Mouse (Mus musculus): ENCODE measurements around the gene Add1. TPM values are rescaled to one million over a fixed set of nuclear protein-coding genes. Genes with fewer than 3 reads are reported as not detected.

Gene Add1
- total and polyA plus RNA-seq, 2 experiments from 2014 or later = 104 to 246 TPM

- no peaks in the 10 kb centered on the region for H3K27me3 ChIP-seq (ENCODE audit: control insufficient read depth, insufficient read depth, low read length)
- no peak overlapping the region for H3K4me3 ChIP-seq (ENCODE audit: low read depth, low read length)
- H3K4me1 ChIP-seq (ENCODE audit: control insufficient read depth, insufficient read depth) = peaks cover 9% of the 10 kb centered on the region; the same call in 1 of the 2 replicates
- no peak overlapping the region for H3K4me2 ChIP-seq (ENCODE audit: low read depth, low read length)
- DNase-seq (ENCODE audit: low spot score) = no peak
- ATAC-seq (ENCODE audit: insufficient read depth, low read depth) = no peak
- H3K9me3 ChIP-seq (replicated peaks; ENCODE audit: control insufficient read depth, low read length) = no peaks in the 10 kb centered on the region
- 85% methylated on average over 4 of the region's 4 CpGs for WGBS
- no peak overlapping the region for H3K27ac ChIP-seq (ENCODE audit: low read depth)
- H3K9ac ChIP-seq (replicated peaks; ENCODE audit: low read depth, low read length) = no peak overlapping the region
- no peak for TF ChIP-seq EP300 (IDR thresholded peaks at IDR 0.05; ENCODE audit: low read depth)
- no peak for TF ChIP-seq CTCF (IDR thresholded peaks at IDR 0.05; ENCODE audit: low read depth)
- peaks cover 11% of the 10 kb centered on the region for H3K36me3 ChIP-seq (replicated peaks; ENCODE audit: control insufficient read depth, insufficient read depth, low read length)
Measured at GRCm38 (mm10) chr5:34661909-34662308, 88.4 kb downstream of the Add1 start.

DNA sequence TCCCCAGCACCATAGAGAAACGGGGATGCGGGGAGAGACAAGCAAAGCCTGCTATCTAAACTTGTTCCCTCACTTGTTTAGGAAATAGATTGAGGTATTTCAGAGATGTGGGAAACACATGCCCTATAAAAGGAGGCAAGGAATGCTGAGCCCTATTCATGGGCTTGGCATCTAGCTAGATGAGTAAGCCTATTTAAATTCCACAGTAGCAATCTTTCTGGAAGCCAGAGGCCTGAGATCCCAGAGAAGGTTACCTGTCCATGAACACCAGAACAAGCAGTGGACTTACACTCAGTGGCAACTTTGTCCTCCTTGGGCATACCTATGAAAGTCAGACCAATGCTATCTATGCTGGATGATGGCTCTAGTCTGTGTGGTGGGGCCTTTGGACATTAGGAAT is 89.8 kb downstream of the Add1 start:
- H3K36me3 ChIP-seq (replicated peaks; ENCODE audit: control insufficient read depth, insufficient read depth, low read length) = 0 out of 2 replicates have a peak, but pooled peaks cover 5% of the 10 kb centered on the region
- H3K9ac ChIP-seq (replicated peaks; ENCODE audit: low read depth, low read length) = no peak overlapping the region
- DNase-seq (ENCODE audit: low spot score) (no peak), ATAC-seq (ENCODE audit: insufficient read depth, low read depth) (no peak)
- H3K9me3 ChIP-seq (replicated peaks; ENCODE audit: control insufficient read depth, low read length) = no peaks in the 10 kb centered on the region
- no peak overlapping the region for H3K27ac ChIP-seq (ENCODE audit: low read depth)
- no peak overlapping the region for H3K4me2 ChIP-seq (ENCODE audit: low read depth, low read length)
- H3K4me3 ChIP-seq (ENCODE audit: low read depth, low read length) = no peak overlapping the region
- no peaks in the 10 kb centered on the region for H3K27me3 ChIP-seq (ENCODE audit: control insufficient read depth, insufficient read depth, low read length)
- 65% methylated on average over 2 of the region's 2 CpGs for WGBS
- TF ChIP-seq EP300 (IDR thresholded peaks at IDR 0.05; ENCODE audit: low read depth) (no peak), CTCF (IDR thresholded peaks at IDR 0.05; ENCODE audit: low read depth) (no peak)
- peaks cover 9% of the 10 kb centered on the region; the same call in 1 of the 2 replicates for H3K4me1 ChIP-seq (ENCODE audit: control insufficient read depth, insufficient read depth)

DNA sequence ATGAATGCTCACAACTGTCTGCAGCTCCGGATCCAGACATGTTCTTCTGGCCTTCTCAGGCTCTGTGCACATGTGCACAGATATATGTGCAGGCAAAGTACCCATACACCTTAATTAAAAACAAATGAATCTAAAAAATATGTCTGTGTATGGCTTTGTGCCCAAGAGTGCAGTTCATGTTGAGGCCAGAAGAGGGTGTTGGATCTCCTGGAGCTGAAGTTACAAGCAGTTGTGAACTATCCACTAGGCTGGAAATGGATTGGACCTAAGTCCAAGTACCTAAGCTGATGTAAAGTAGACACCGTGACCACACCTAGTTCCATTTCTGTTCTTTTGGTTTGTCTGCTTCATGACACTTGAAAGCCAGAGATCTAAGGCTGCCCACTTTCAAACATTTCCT is 96.0 kb downstream of the Add1 start:
- Histone ChIP-seq H3K36me3 (replicated peaks; ENCODE audit: control insufficient read depth, insufficient read depth, low read length) (0 out of 2 replicates have a peak, but pooled peaks cover 13% of the 10 kb centered on the region), H3K4me3 (ENCODE audit: low read depth, low read length) (no peak overlapping the region), H3K9me3 (replicated peaks; ENCODE audit: control insufficient read depth, low read length) (no peaks in the 10 kb centered on the region), H3K4me1 (ENCODE audit: control insufficient read depth, insufficient read depth) (no peaks in the 10 kb centered on the region), H3K9ac (replicated peaks; ENCODE audit: low read depth, low read length) (no peak overlapping the region), H3K4me2 (ENCODE audit: low read depth, low read length) (no peak overlapping the region), H3K27me3 (ENCODE audit: control insufficient read depth, insufficient read depth, low read length) (no peaks in the 10 kb centered on the region), H3K27ac (ENCODE audit: low read depth) (no peak overlapping the region)
- DNase-seq (ENCODE audit: low spot score) (no peak), ATAC-seq (ENCODE audit: insufficient read depth, low read depth) (no peak)
- TF ChIP-seq CTCF (IDR thresholded peaks at IDR 0.05; ENCODE audit: low read depth) = peak; percentile 18; the same call in 1 of the 2 replicates
- TF ChIP-seq EP300 (IDR thresholded peaks at IDR 0.05; ENCODE audit: low read depth) = no peak
- 79% methylated on average over 2 of the region's 2 CpGs for WGBS

DNA sequence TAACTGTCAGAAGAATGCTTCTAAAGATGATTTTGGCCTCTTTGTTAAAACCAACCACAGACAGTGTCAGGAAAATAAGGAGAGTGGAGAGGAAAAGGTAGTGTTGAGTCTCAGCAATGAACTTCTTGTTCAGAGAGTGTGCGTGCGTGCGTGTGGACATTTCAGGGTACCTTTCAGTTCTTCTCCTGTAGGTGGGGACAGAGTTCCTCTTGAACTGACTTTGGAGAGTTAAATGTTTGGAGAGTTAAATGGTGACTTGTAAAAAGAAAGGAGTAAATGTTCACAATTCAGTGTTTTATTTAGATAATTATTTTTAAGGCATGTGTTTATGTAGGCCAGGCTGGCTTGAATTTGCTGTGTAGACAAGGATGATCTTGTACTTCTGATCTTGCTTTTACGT is 96.8 kb downstream of the Add1 start:
- 89% methylated on average over 4 of the region's 4 CpGs for WGBS
- ATAC-seq (ENCODE audit: insufficient read depth, low read depth) = no peak

More for the DNA sequence above, 96.8 kb downstream of the Add1 start:
- peak; percentile 35 for TF ChIP-seq CTCF (IDR thresholded peaks at IDR 0.05; ENCODE audit: low read depth)
- TF ChIP-seq EP300 (IDR thresholded peaks at IDR 0.05; ENCODE audit: low read depth) = no peak
- 0 out of 2 replicates have a peak, but pooled peaks cover 9% of the 10 kb centered on the region for H3K36me3 ChIP-seq (replicated peaks; ENCODE audit: control insufficient read depth, insufficient read depth, low read length)
- no peaks in the 10 kb centered on the region for H3K9me3 ChIP-seq (replicated peaks; ENCODE audit: control insufficient read depth, low read length)
- no peaks in the 10 kb centered on the region for H3K27me3 ChIP-seq (ENCODE audit: control insufficient read depth, insufficient read depth, low read length)
- DNase-seq (ENCODE audit: low spot score) = no peak
- no peak overlapping the region for H3K4me2 ChIP-seq (ENCODE audit: low read depth, low read length)
- H3K4me3 ChIP-seq (ENCODE audit: low read depth, low read length) = no peak overlapping the region
- H3K9ac ChIP-seq (replicated peaks; ENCODE audit: low read depth, low read length) = no peak overlapping the region
- H3K27ac ChIP-seq (ENCODE audit: low read depth) = no peak overlapping the region
- H3K4me1 ChIP-seq (ENCODE audit: control insufficient read depth, insufficient read depth) = no peaks in the 10 kb centered on the region

Small RNA genes within 50 kb of the gene (microRNA-seq; reads per million reads assigned to microRNA genes)
- 0.54 reads per million for gene Mir7036b

Other genes starting within 250 kb of the Add1 start
- gene Rnf4, start 237.4 kb upstream of the Add1 start, total RNA-seq (2014; rRNA removed; ENCODE audit: low replicate concordance) = 82.5 and 85.8 TPM in 2 replicates
- 55.3 and 61.1 TPM in 2 replicates for gene Rnf4, start 237.4 kb upstream of the Add1 start, polyA plus RNA-seq (2015; fragmentation: Nextera tagmentation; extraction: Ambion mirVana)
- 31.0 and 44.3 TPM in 2 replicates for gene Fam193a, start 203.7 kb upstream of the Add1 start, total RNA-seq (2014; rRNA removed; ENCODE audit: low replicate concordance)
- gene Fam193a, start 203.7 kb upstream of the Add1 start, polyA plus RNA-seq (2015; fragmentation: Nextera tagmentation; extraction: Ambion mirVana) = 5.4 TPM in 2 replicates
- 11.9 and 15.3 TPM in 2 replicates for gene Tnip2, start 59.7 kb upstream of the Add1 start, total RNA-seq (2014; rRNA removed; ENCODE audit: low replicate concordance)
- 9.1 and 11.9 TPM in 2 replicates for gene Tnip2, start 59.7 kb upstream of the Add1 start, polyA plus RNA-seq (2015; fragmentation: Nextera tagmentation; extraction: Ambion mirVana)
- 5.3 and 8.2 TPM in 2 replicates for gene Sh3bp2, start 47.8 kb upstream of the Add1 start, total RNA-seq (2014; rRNA removed; ENCODE audit: low replicate concordance)
- gene Sh3bp2, start 47.8 kb upstream of the Add1 start, polyA plus RNA-seq (2015; fragmentation: Nextera tagmentation; extraction: Ambion mirVana) = 1.5 and 1.6 TPM in 2 replicates
- 31.0 and 45.7 TPM in 2 replicates for gene Mfsd10, start 63.5 kb downstream of the Add1 start, total RNA-seq (2014; rRNA removed; ENCODE audit: low replicate concordance)
- gene Mfsd10, start 63.5 kb downstream of the Add1 start, polyA plus RNA-seq (2015; fragmentation: Nextera tagmentation; extraction: Ambion mirVana) = 29.9 and 30.4 TPM in 2 replicates
- 1.2 and 66.6 TPM in 2 replicates for gene Nop14, start 86.5 kb downstream of the Add1 start, total RNA-seq (2014; rRNA removed; ENCODE audit: low replicate concordance)
- 10.6 and 11.1 TPM in 2 replicates for gene Nop14, start 86.5 kb downstream of the Add1 start, polyA plus RNA-seq (2015; fragmentation: Nextera tagmentation; extraction: Ambion mirVana)
- 2.0 TPM in 1 of 2 replicates, not detected in the other for gene Grk4, start 86.7 kb downstream of the Add1 start, total RNA-seq (2014; rRNA removed; ENCODE audit: low replicate concordance)
- gene Grk4, start 86.7 kb downstream of the Add1 start, polyA plus RNA-seq (2015; fragmentation: Nextera tagmentation; extraction: Ambion mirVana) = 1.4 and 2.7 TPM in 2 replicates
- gene Htt, start 188.1 kb downstream of the Add1 start, total RNA-seq (2014; rRNA removed; ENCODE audit: low replicate concordance) = 16.1 and 16.9 TPM in 2 replicates
- gene Htt, start 188.1 kb downstream of the Add1 start, polyA plus RNA-seq (2015; fragmentation: Nextera tagmentation; extraction: Ambion mirVana) = 2.3 and 2.5 TPM in 2 replicates

All from heart, postnatal 0 days (tissue).